Mouse (Mus musculus): Measurements from ENCODE around the gene Sf3a2. TPM values are rescaled to one million over a fixed set of nuclear protein-coding genes. Genes with fewer than 3 reads are reported as not detected.

Gene Sf3a2
- polyA plus RNA-seq, 1 experiment: 94.6 TPM

- TF ChIP-seq POLR2A (IDR thresholded peaks at IDR 0.05; ENCODE audit: control insufficient read depth, extremely low read depth, insufficient read depth, low read length, poor library complexity) (no peak), CTCF (IDR thresholded peaks at IDR 0.05; ENCODE audit: borderline replicate concordance, control insufficient read depth, extremely low read depth, insufficient read depth, low read length, poor library complexity) (no peak)
- H3K27ac ChIP-seq (ENCODE audit: control insufficient read depth, insufficient read depth, low read length): no peak overlapping the region
- no peaks in the 10 kb centered on the region; the same call in 1 of the 2 replicates for H3K27me3 ChIP-seq (ENCODE audit: control insufficient read depth, insufficient read depth, low read length)
- no peak for DNase-seq
- H3K36me3 ChIP-seq (ENCODE audit: control insufficient read depth, insufficient read depth, low read length): no peaks in the 10 kb centered on the region
- H3K4me3 ChIP-seq (ENCODE audit: control insufficient read depth, insufficient read depth, low read length): no peak overlapping the region
- H3K4me1 ChIP-seq (replicated peaks; ENCODE audit: control insufficient read depth, insufficient read depth, low read length): no peaks in the 10 kb centered on the region
- WGBS: 68% methylated on average over 2 of the region's 2 CpGs
Measured at GRCm38 (mm10) chr10:80838346-80838912, 40.4 kb downstream of the Sf3a2 start.

- 82% methylated on average over 6 of the region's 6 CpGs for WGBS
- Histone ChIP-seq H3K4me3 (ENCODE audit: control insufficient read depth, insufficient read depth, low read length) (no peak overlapping the region), H3K27me3 (ENCODE audit: control insufficient read depth, insufficient read depth, low read length) (peaks cover 2% of the 10 kb centered on the region; the same call in 1 of the 2 replicates), H3K27ac (ENCODE audit: control insufficient read depth, insufficient read depth, low read length) (no peak overlapping the region), H3K4me1 (replicated peaks; ENCODE audit: control insufficient read depth, insufficient read depth, low read length) (peaks cover 5% of the 10 kb centered on the region; the same call in 1 of the 2 replicates), H3K36me3 (ENCODE audit: control insufficient read depth, insufficient read depth, low read length) (no peaks in the 10 kb centered on the region)
- no peak for DNase-seq
- TF ChIP-seq CTCF (IDR thresholded peaks at IDR 0.05; ENCODE audit: borderline replicate concordance, control insufficient read depth, extremely low read depth, insufficient read depth, low read length, poor library complexity): no peak
- TF ChIP-seq POLR2A (IDR thresholded peaks at IDR 0.05; ENCODE audit: control insufficient read depth, extremely low read depth, insufficient read depth, low read length, poor library complexity): no peak
Measured at GRCm38 (mm10) chr10:80839848-80840247, 41.9 kb downstream of the Sf3a2 start.

- DNase-seq: no peak
- no peak for TF ChIP-seq POLR2A (IDR thresholded peaks at IDR 0.05; ENCODE audit: control insufficient read depth, extremely low read depth, insufficient read depth, low read length, poor library complexity)
- TF ChIP-seq CTCF (IDR thresholded peaks at IDR 0.05; ENCODE audit: borderline replicate concordance, control insufficient read depth, extremely low read depth, insufficient read depth, low read length, poor library complexity): no peak
- Histone ChIP-seq H3K4me3 (ENCODE audit: control insufficient read depth, insufficient read depth, low read length) (no peak overlapping the region), H3K27me3 (ENCODE audit: control insufficient read depth, insufficient read depth, low read length) (peaks cover 2% of the 10 kb centered on the region; the same call in 1 of the 2 replicates), H3K4me1 (replicated peaks; ENCODE audit: control insufficient read depth, insufficient read depth, low read length) (peaks cover 5% of the 10 kb centered on the region; the same call in 1 of the 2 replicates), H3K27ac (ENCODE audit: control insufficient read depth, insufficient read depth, low read length) (no peak overlapping the region), H3K36me3 (ENCODE audit: control insufficient read depth, insufficient read depth, low read length) (no peaks in the 10 kb centered on the region)
- 97% methylated on average over 2 of the region's 2 CpGs for WGBS
Measured at GRCm38 (mm10) chr10:80841685-80842084, 43.7 kb downstream of the Sf3a2 start.

- no peak for DNase-seq
- H3K27me3 ChIP-seq (ENCODE audit: control insufficient read depth, insufficient read depth, low read length): peaks cover 2% of the 10 kb centered on the region; the same call in 1 of the 2 replicates
- WGBS: 90% methylated on average over 15 of the region's 15 CpGs
- H3K4me3 ChIP-seq (ENCODE audit: control insufficient read depth, insufficient read depth, low read length): no peak overlapping the region
- H3K36me3 ChIP-seq (ENCODE audit: control insufficient read depth, insufficient read depth, low read length): no peaks in the 10 kb centered on the region
- H3K4me1 ChIP-seq (replicated peaks; ENCODE audit: control insufficient read depth, insufficient read depth, low read length): peaks cover 5% of the 10 kb centered on the region; the same call in 1 of the 2 replicates
- H3K27ac ChIP-seq (ENCODE audit: control insufficient read depth, insufficient read depth, low read length): no peak overlapping the region
- TF ChIP-seq POLR2A (IDR thresholded peaks at IDR 0.05; ENCODE audit: control insufficient read depth, extremely low read depth, insufficient read depth, low read length, poor library complexity) (no peak), CTCF (IDR thresholded peaks at IDR 0.05; ENCODE audit: borderline replicate concordance, control insufficient read depth, extremely low read depth, insufficient read depth, low read length, poor library complexity) (no peak)
Measured at GRCm38 (mm10) chr10:80842334-80842733, 44.3 kb downstream of the Sf3a2 start.

- TF ChIP-seq POLR2A (IDR thresholded peaks at IDR 0.05; ENCODE audit: control insufficient read depth, extremely low read depth, insufficient read depth, low read length, poor library complexity): no peak
- no peak for TF ChIP-seq CTCF (IDR thresholded peaks at IDR 0.05; ENCODE audit: borderline replicate concordance, control insufficient read depth, extremely low read depth, insufficient read depth, low read length, poor library complexity)
- 20% methylated on average over 32 of the region's 32 CpGs for WGBS
- no peak for DNase-seq
- no peak overlapping the region for H3K27ac ChIP-seq (ENCODE audit: control insufficient read depth, insufficient read depth, low read length)
- H3K4me1 ChIP-seq (replicated peaks; ENCODE audit: control insufficient read depth, insufficient read depth, low read length): peaks cover 9% of the 10 kb centered on the region; the same call in 1 of the 2 replicates
- H3K27me3 ChIP-seq (ENCODE audit: control insufficient read depth, insufficient read depth, low read length): peaks cover 2% of the 10 kb centered on the region; the same call in 1 of the 2 replicates
- no peaks in the 10 kb centered on the region for H3K36me3 ChIP-seq (ENCODE audit: control insufficient read depth, insufficient read depth, low read length)
- H3K4me3 ChIP-seq (ENCODE audit: control insufficient read depth, insufficient read depth, low read length): no peak overlapping the region
Measured at GRCm38 (mm10) chr10:80843087-80843930, 45.3 kb downstream of the Sf3a2 start.

- 7% methylated on average over 51 of the region's 51 CpGs for WGBS
- Histone ChIP-seq H3K4me3 (ENCODE audit: control insufficient read depth, insufficient read depth, low read length) (no peak within 1 kb of the TSS; the same call in 1 of the 2 replicates), H3K27ac (ENCODE audit: control insufficient read depth, insufficient read depth, low read length) (no peak within 1 kb of the TSS), H3K36me3 (ENCODE audit: control insufficient read depth, insufficient read depth, low read length) (no peaks in the 10 kb centered on the region), H3K27me3 (ENCODE audit: control insufficient read depth, insufficient read depth, low read length) (peaks cover 2% of the 10 kb centered on the region; the same call in 1 of the 2 replicates), H3K4me1 (replicated peaks; ENCODE audit: control insufficient read depth, insufficient read depth, low read length) (peaks cover 15% of the 10 kb centered on the region; the same call in 1 of the 2 replicates)
- no peak for DNase-seq
- TF ChIP-seq POLR2A (IDR thresholded peaks at IDR 0.05; ENCODE audit: control insufficient read depth, extremely low read depth, insufficient read depth, low read length, poor library complexity) (no peak), CTCF (IDR thresholded peaks at IDR 0.05; ENCODE audit: borderline replicate concordance, control insufficient read depth, extremely low read depth, insufficient read depth, low read length, poor library complexity) (no peak)
Measured at GRCm38 (mm10) chr10:80843931-80844547, 46.0 kb downstream of the Sf3a2 start, which contains the start of gene Lingo3. Gene Lingo3, minus strand, starts transcription at chr10:80844039.

Data from thymus, adult 2 months (tissue).